Mouse (Mus musculus) forebrain, embryonic 16.5 days (tissue): ENCODE measurements around the gene Hpca. TPM values are rescaled to one million over a fixed set of nuclear protein-coding genes. Genes with fewer than 3 reads are reported as not detected.

Source experiments
- ATAC-seq: fragments of 200-750 bp; cut with Nextera tagmentation; 2 replicates; pipeline ENCODE4 v1.8.0; 2017; ENCODE audit warnings: mild to moderate bottlenecking, moderate library complexity
- H3K27ac ChIP-seq: fragments of 300-500 bp; sonication (generic); 2 replicates; pipeline ENCODE4 v1.5.1; 2014; ENCODE audit warnings: low read length, control low read depth
- H3K27me3 ChIP-seq: fragments of 300-500 bp; sonication (generic); replicated peaks from 2 replicates; pipeline ENCODE4 v1.6.1; 2014; ENCODE audit warnings: low read length; ENCODE audit not compliant: control insufficient read depth, insufficient read depth
- H3K36me3 ChIP-seq: fragments of 300-500 bp; sonication (generic); 2 replicates; pipeline ENCODE4 v1.6.1; 2014; ENCODE audit not compliant: control insufficient read depth, insufficient read depth
- H3K4me1 ChIP-seq: fragments of 300-500 bp; sonication (generic); replicated peaks from 2 replicates; pipeline ENCODE4 v1.6.1; 2014; ENCODE audit warnings: low read length; ENCODE audit not compliant: control insufficient read depth, insufficient read depth
- H3K4me2 ChIP-seq: fragments of 300-500 bp; sonication (generic); 2 replicates; pipeline ENCODE4 v1.6.1; 2014; ENCODE audit warnings: mild to moderate bottlenecking, low read length, control low read depth
- H3K4me3 ChIP-seq: fragments of 300-500 bp; sonication (generic); replicated peaks from 2 replicates; pipeline ENCODE4 v1.5.1; 2014; ENCODE audit warnings: mild to moderate bottlenecking, low read length, control low read depth
- H3K9ac ChIP-seq: fragments of 300-500 bp; sonication (generic); replicated peaks from 2 replicates; pipeline ENCODE4 v1.6.1; 2014; ENCODE audit warnings: low read depth, low read length, control low read depth
- H3K9me3 ChIP-seq: fragments of 300-500 bp; sonication (generic); 2 replicates; pipeline ENCODE4 v1.6.1; 2016; ENCODE audit warnings: low read length; ENCODE audit not compliant: control insufficient read depth
- WGBS: fragments of 180-500 bp; shearing (Covaris S2); extraction: QIAGEN DNeasy Blood & Tissue Kit; methylation state at CpG from one replicate; pipeline ENCODE4 v1.1.7; 2014; 5-methylcytosine and 5-hydroxymethylcytosine counted together
- polyA plus RNA-seq: library from polyadenylated mRNA; unstranded; fragments of >200 nt; fragmentation: Nextera tagmentation; extraction: Ambion mirVana; gene quantifications from 2 replicates; pipeline ENCODE4 v1.2.1, GENCODE M21; 2015

Gene Hpca
- polyA plus RNA-seq, 1 experiment from 2014 or later = 63.4 TPM

DNA sequence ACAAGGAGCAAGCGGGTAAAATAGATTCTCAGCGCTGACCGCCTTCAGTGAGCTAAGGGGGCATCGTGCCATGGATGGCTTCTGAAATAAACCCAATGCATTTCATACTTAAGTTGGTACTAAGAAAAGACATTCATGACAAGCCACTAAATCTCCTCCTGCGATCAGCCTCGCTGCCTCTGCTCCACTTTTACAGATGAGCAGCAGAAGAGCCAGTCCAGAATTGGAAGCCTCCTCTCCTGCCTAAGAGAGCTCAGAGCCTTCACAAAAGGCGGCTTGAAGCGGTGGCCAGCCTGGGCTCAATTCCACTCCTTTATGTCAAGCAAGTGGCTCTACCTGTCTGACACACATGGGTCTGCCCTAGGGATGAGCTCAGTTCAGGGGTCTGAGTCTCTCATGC, 5.1 kb downstream of the Hpca start:
- WGBS = 94% methylated on average over 8 of the region's 8 CpGs
- H3K27me3 ChIP-seq = no peaks in the 10 kb centered on the region
- H3K27ac ChIP-seq = no peak overlapping the region
- H3K4me2 ChIP-seq = no peak overlapping the region
- ATAC-seq = no peak
- no peak overlapping the region for H3K9ac ChIP-seq
- no peaks in the 10 kb centered on the region for H3K9me3 ChIP-seq
- no peaks in the 10 kb centered on the region for H3K36me3 ChIP-seq
- H3K4me1 ChIP-seq = peaks cover 24% of the 10 kb centered on the region
- H3K4me3 ChIP-seq = no peak overlapping the region

DNA sequence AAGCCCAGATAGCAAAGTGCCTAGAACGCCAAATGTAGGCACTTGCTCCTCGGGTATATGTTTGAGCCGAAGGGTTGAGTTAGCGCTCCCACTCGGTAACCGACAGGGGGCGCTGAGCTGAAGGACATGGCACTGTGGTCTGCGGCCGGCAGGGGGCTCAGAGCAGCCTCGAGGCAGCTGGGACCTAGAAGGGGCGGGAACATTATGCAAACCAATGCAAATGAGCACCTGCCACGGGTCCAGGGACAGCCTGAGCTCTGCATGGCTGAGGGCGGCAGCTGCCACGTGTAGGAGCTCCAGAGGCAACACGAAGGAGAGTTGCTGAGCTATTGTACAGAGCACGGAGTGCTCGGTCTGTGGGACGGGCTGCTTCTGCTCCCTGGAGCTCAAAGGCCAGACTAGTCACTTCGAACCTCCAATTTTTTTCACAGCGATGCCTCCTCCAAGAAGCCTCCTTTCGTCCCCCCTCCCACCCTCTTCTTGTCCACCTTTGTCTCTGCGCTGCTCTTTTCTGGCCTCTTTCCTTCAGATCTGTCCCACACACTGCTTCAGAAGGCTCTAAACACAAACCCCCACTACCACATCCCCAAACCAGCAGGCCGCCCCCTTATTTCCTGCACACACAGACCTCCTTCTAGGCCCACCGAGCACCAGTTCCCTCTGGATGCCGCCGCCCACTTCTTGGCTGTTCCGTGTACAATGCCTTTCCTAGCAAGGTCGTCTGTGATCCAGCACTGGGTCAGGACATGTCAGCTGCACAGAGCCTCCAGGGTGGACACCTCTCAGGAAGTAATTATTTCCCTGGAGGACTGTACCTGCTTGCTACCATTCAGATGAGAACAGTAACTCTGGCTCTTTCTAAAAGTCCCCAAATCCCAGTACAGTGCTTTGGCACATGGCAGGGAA, 8.5 kb downstream of the Hpca start:
- Histone ChIP-seq H3K36me3 (no peaks in the 10 kb centered on the region), H3K4me2 (no peak overlapping the region), H3K9ac (no peak overlapping the region), H3K27ac (no peak overlapping the region), H3K4me3 (no peak overlapping the region), H3K9me3 (no peaks in the 10 kb centered on the region), H3K27me3 (no peaks in the 10 kb centered on the region), H3K4me1 (peaks cover 8% of the 10 kb centered on the region)
- WGBS = 27% methylated on average over 28 of the region's 28 CpGs
- ATAC-seq = peak; percentile 97

DNA sequence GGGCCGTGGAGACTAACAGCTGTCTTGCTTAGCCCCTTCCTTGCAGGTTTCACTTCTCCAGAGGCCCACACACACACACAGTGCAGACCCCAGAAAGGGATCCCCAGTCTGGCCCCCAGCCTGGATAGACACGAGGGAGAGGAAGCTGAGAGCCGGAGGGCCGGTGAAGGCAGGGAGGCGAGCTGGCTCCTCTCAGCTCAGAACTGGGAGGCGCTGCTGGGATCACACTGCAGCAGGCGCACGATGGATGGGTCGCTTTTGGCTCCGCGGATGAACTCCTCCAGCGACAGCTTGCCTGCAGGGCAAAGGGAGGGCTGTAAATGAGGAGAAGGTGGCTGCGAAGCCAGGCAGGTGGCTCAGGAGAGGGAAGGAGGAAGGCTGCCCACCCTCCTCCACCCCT, 9.6 kb downstream of the Hpca start:
- Histone ChIP-seq H3K9ac (0 out of 2 replicates have a peak overlapping the region, but pooled peaks have one; percentile 20), H3K36me3 (no peaks in the 10 kb centered on the region), H3K27me3 (no peaks in the 10 kb centered on the region; the same call in 1 of the 2 replicates), H3K4me3 (no peak overlapping the region), H3K4me1 (peaks cover 8% of the 10 kb centered on the region), H3K4me2 (no peak overlapping the region), H3K9me3 (no peaks in the 10 kb centered on the region), H3K27ac (no peak overlapping the region)
- WGBS = 59% methylated on average over 13 of the region's 13 CpGs
- ATAC-seq = no peak

DNA sequence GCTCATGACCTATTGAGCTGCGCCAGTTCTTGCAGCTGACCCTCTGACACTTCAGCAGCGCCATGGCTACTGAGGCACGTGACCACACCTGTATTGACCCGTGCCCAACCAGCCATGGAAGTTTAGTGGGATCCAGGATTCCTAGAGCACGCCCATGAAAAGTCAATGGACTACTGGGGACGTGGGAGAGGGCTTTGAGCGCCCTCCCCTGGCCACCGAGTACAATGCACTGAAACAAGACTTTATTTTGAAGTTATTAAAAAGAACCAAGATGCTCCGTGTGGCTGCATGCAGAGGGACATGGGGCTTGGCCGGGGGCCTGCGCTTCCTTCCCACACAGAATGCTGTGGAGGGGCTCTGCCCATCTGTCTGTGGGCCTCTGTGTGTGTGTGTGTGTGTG, 10.5 kb downstream of the Hpca start:
- 62% methylated on average over 11 of the region's 11 CpGs for WGBS

DNA sequence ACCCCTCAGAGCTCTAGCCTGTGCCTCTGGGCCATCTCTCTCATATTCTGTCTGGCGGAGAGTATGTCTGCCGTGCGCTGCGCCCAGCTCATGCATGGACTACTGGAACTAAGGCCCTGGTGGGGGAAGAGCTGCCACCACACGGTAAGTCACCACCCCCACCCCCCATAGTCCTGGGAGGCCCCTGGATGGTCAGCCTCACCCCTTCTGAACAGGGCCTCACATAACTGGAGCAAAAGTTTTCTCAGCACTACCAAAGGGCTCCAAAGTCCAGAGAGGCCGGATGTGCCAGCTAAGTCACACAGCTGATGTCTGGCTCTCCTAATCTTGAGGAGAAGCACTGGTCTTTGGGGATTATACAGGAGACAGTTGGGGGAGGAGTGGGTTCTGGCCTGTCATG, 11.0 kb downstream of the Hpca start:
- H3K4me1 ChIP-seq = peaks cover 8% of the 10 kb centered on the region
- H3K27ac ChIP-seq = no peak overlapping the region
- WGBS = 88% methylated on average over 6 of the region's 6 CpGs
- H3K9me3 ChIP-seq = no peaks in the 10 kb centered on the region
- no peaks in the 10 kb centered on the region for H3K36me3 ChIP-seq
- no peak overlapping the region for H3K4me3 ChIP-seq
- peaks cover 9% of the 10 kb centered on the region for H3K27me3 ChIP-seq
- H3K4me2 ChIP-seq = no peak overlapping the region
- ATAC-seq = no peak
- H3K9ac ChIP-seq = no peak overlapping the region

More for the DNA sequence above, 10.5 kb downstream of the Hpca start:
- Histone ChIP-seq H3K4me2 (no peak overlapping the region), H3K4me1 (peaks cover 8% of the 10 kb centered on the region), H3K36me3 (no peaks in the 10 kb centered on the region), H3K9me3 (no peaks in the 10 kb centered on the region), H3K27ac (no peak overlapping the region), H3K27me3 (peaks cover 4% of the 10 kb centered on the region), H3K9ac (no peak overlapping the region), H3K4me3 (no peak overlapping the region)
- ATAC-seq = no peak

DNA sequence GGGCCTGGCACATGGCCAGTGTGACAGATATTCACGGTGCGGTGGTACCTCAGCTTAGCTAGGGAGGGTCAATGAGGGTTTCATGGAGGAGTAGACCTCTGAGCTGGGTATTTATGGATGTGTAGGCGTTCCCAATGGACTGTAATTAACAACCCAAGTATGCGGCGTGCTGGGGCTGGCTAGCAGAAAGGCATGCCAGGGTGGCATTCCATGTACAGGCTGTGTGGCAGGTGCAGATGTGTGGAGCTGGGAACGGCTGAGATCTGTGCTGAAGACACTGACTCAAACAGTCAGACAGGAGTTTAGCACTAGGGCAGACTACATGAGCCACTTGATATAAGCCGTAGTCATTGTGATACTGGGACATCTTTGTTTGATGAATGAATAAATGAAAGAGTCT, 13.2 kb downstream of the Hpca start:
- ATAC-seq = no peak
- Histone ChIP-seq H3K9me3 (no peaks in the 10 kb centered on the region), H3K4me3 (no peak overlapping the region), H3K36me3 (no peaks in the 10 kb centered on the region), H3K4me1 (peaks cover 9% of the 10 kb centered on the region), H3K9ac (no peak overlapping the region), H3K27ac (no peak overlapping the region), H3K27me3 (peaks cover 27% of the 10 kb centered on the region), H3K4me2 (no peak overlapping the region)
- whole genome bisulfite sequencing = 71% methylated on average over 7 of the region's 7 CpGs

DNA sequence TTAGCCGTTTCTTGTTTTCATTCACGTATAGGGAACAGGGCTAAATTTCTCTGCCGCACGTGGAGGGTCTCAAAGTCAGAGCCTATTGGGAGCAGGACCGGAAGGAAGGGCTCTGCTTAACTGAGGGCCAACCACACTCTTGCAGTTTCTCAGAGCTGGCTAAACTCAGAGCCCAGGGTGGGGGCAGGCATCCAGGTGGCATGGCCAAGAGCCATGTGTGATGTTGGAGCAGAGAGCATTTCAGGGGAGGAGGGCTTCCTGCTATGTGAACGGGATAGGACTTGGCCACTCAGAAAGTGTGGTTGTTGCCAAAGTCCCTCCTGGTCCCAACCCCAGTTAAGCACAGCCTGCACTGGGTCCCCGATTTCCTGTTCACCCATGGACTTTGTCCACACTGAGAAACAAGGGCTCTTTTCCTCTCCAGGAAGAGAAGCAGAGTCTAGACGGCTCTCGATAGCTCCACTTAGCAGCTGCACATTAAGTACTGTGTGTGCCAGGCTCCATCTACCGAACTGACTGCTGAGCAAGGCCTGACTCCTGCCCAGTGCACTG, 14.4 kb downstream of the Hpca start:
- ATAC-seq = no peak
- Histone ChIP-seq H3K9ac (no peak overlapping the region), H3K9me3 (no peaks in the 10 kb centered on the region), H3K27me3 (peaks cover 28% of the 10 kb centered on the region), H3K27ac (no peak overlapping the region), H3K4me1 (peaks cover 4% of the 10 kb centered on the region), H3K4me2 (no peak overlapping the region), H3K36me3 (no peaks in the 10 kb centered on the region), H3K4me3 (no peak overlapping the region)
- WGBS = 66% methylated on average over 10 of the region's 10 CpGs

DNA sequence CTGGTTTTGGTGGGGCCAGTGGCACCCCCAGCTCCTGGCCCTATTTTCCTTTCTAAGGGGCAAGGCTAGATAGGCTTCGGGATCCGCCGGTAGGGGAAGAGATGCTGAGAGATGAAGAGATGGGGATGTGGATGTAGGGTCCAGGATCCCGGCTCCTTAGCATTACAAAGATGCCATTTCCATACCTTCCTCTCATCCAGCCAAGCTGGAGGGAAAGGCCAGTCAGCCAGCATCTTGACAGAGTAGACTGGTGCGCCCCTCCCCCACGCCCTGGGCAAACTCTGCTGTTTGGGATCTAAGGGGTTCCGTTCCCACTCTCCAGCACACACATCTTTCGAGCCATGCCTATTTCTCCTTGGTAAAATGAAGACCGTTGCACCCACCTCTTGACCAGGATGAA, 15.8 kb downstream of the Hpca start:
- Histone ChIP-seq H3K27ac (no peak overlapping the region), H3K9ac (no peak overlapping the region), H3K4me2 (no peak overlapping the region), H3K9me3 (no peaks in the 10 kb centered on the region), H3K4me1 (peaks cover 4% of the 10 kb centered on the region), H3K27me3 (peaks cover 28% of the 10 kb centered on the region), H3K36me3 (no peaks in the 10 kb centered on the region), H3K4me3 (no peak overlapping the region)
- ATAC-seq = no peak
- WGBS = 25% methylated on average over 9 of the region's 9 CpGs

DNA sequence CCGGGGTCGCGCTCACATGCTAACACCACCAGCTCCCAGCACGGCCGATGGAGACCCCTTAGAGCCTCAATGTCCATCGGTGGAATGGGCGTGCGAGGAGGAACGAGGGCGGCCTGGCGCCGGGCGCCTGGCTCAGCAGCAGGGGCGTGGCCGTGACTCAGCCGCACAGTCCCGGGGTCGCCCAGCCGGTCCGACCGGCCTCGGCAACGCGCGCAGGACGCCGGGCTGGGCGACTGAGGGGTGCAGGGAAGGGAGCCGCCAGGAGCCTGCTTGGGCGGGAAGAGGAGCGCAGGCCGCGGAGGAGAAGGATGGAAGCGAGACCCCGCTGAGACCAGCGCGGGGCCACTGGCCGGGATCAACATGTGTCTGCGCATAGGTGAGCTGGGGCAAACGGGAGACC, 16.5 kb downstream of the Hpca start, which contains the start of gene Tmem54:
Gene Tmem54, plus strand, starts transcription at position 193 of the 400 bp plus-strand sequence.
- Histone ChIP-seq H3K36me3 (no peaks in the 10 kb centered on the region), H3K9me3 (no peaks in the 10 kb centered on the region), H3K27me3 (peaks cover 28% of the 10 kb centered on the region), H3K27ac (no peak within 1 kb of the TSS), H3K4me2 (peak within 1 kb of the TSS; percentile 39), H3K9ac (no peak within 1 kb of the TSS), H3K4me1 (peaks cover 4% of the 10 kb centered on the region), H3K4me3 (0 out of 2 replicates have a peak within 1 kb of the TSS, but pooled peaks have one; percentile 16)
- 2% methylated on average over 39 of the region's 40 CpGs for WGBS
- no peak for ATAC-seq
